Mouse (Mus musculus) induced T-regulatory cell, adult 2 months (primary cell): ENCODE data around the gene Coq10a.
A peak's percentile ranks its signal among the peaks of the same experiment; 100 is the strongest.

Source experiments
- DNase-seq: peaks from one replicate; pipeline ENCODE4 v3.0.0-alpha.2; 2012; ENCODE audit warnings: low read depth

Coq10a gene

GRCm38 (mm10) chr10:128385902-128386301, 17.1 kb upstream of the Coq10a start:
- no peak for DNase-seq

- no peak for DNase-seq
These were observed 13.7 kb upstream of the Coq10a start for GRCm38 (mm10) chr10:128382482-128382881.

- peak; percentile 72 for DNase-seq
These were observed 11.8 kb upstream of the Coq10a start for GRCm38 (mm10) chr10:128380565-128380964.

- no peak for DNase-seq
These were observed 10.5 kb upstream of the Coq10a start for GRCm38 (mm10) chr10:128379260-128379659.

- DNase-seq: no peak
These were observed 9.7 kb upstream of the Coq10a start for GRCm38 (mm10) chr10:128378462-128378861.

GRCm38 (mm10) chr10:128377940-128378448, 9.2 kb upstream of the Coq10a start:
- no peak for DNase-seq

- no peak for DNase-seq
These were observed 8.6 kb upstream of the Coq10a start for GRCm38 (mm10) chr10:128377222-128377939.

- DNase-seq: peak; percentile 89
These were observed 7.8 kb upstream of the Coq10a start, which contains the start of gene Ankrd52 for GRCm38 (mm10) chr10:128376455-128377211. TSS of gene Ankrd52 (plus strand) at chr10:128377115.

- no peak for DNase-seq
These were observed 7.3 kb upstream of the Coq10a start for GRCm38 (mm10) chr10:128376099-128376454.

- peak; percentile 53 for DNase-seq
These were observed 5.6 kb upstream of the Coq10a start for GRCm38 (mm10) chr10:128374393-128374792.

GRCm38 (mm10) chr10:128372989-128373748, 4.4 kb upstream of the Coq10a start:
- no peak for DNase-seq

- DNase-seq: no peak
These were observed 3.3 kb upstream of the Coq10a start for GRCm38 (mm10) chr10:128372142-128372541.

GRCm38 (mm10) chr10:128370601-128371000, 1.8 kb upstream of the Coq10a start:
- DNase-seq: no peak

GRCm38 (mm10) chr10:128370021-128370420, 1.2 kb upstream of the Coq10a start:
- DNase-seq: no peak

- DNase-seq: no peak
These were observed 802 bp upstream of the Coq10a start for GRCm38 (mm10) chr10:128369599-128369998.

- DNase-seq: no peak
These were observed 384 bp upstream of the Coq10a start for GRCm38 (mm10) chr10:128369218-128369543.

GRCm38 (mm10) chr10:128367899-128368401, 847 bp downstream of the Coq10a start:
- DNase-seq: peak; percentile 60

- peak; percentile 61 for DNase-seq
These were observed 6.2 kb downstream of the Coq10a start for GRCm38 (mm10) chr10:128362568-128362967.

- no peak for DNase-seq
These were observed 7.0 kb downstream of the Coq10a start for GRCm38 (mm10) chr10:128361836-128362235.

- DNase-seq: no peak
These were observed 9.6 kb downstream of the Coq10a start for GRCm38 (mm10) chr10:128359226-128359625.

GRCm38 (mm10) chr10:128358796-128359195, 10.0 kb downstream of the Coq10a start:
- peak; percentile 85 for DNase-seq

GRCm38 (mm10) chr10:128347541-128347940, 21.3 kb downstream of the Coq10a start:
- DNase-seq: no peak
